Mouse (Mus musculus) neutrophil, adult 5-6 weeks (primary cell): Measurements from ENCODE around the gene 1500011B03Rik. TPM values are rescaled to one million over a fixed set of nuclear protein-coding genes. Genes with fewer than 3 reads are reported as not detected.
"Not testable (repeated sequence)": the region's sequence is repeated elsewhere in the genome, so short reads cannot be mapped to it uniquely, and the experiment has no call there.

Experiments used
- ATAC-seq: fragments of 151-379, 151-347 bp; 2 replicates; pipeline ENCODE4 v1.8.0; 2017; ENCODE audit warnings: mild to moderate bottlenecking, moderate TSS enrichment; ENCODE audit not compliant: insufficient number of reproducible peaks, poor library complexity, low FRiP score, severe bottlenecking; ENCODE audit errors: extremely low read depth
- total RNA-seq: library from RNA; stranded (forward); fragments of 200-1000 nt; gene quantifications from 2 replicates; pipeline ENCODE4 v1.2.3, GENCODE M21; 2017

1500011B03Rik gene
- total RNA-seq: 29.0 and 41.8 TPM in 2 replicates

- peak; percentile 47 for ATAC-seq
These were observed at the start of gene 1500011B03Rik for GRCm38 (mm10) chr5:114822796-114823688. 1500011B03Rik (minus strand) TSS chr5:114823468.

GRCm38 (mm10) chr5:114865279-114865678 lies 42.0 kb upstream of the 1500011B03Rik start:
- no peak for ATAC-seq

- ATAC-seq: peak; percentile 86
These were observed 41.5 kb upstream of the 1500011B03Rik start for GRCm38 (mm10) chr5:114864813-114865212.

- ATAC-seq: no peak
These were observed 38.5 kb upstream of the 1500011B03Rik start for GRCm38 (mm10) chr5:114861730-114862129.

GRCm38 (mm10) chr5:114859253-114859652 lies 36.0 kb upstream of the 1500011B03Rik start:
- peak; percentile 76 for ATAC-seq

GRCm38 (mm10) chr5:114858582-114858981 lies 35.3 kb upstream of the 1500011B03Rik start, which contains the start of gene Gm9936:
Gm9936 (minus strand) TSS chr5:114858682.
- no peak for ATAC-seq

- not testable (repeated sequence) for ATAC-seq
These were observed 30.1 kb upstream of the 1500011B03Rik start, which contains the start of gene 4930519G04Rik for GRCm38 (mm10) chr5:114853364-114853763. 4930519G04Rik (plus strand) TSS chr5:114853664.

- no peak for ATAC-seq
These were observed 28.4 kb upstream of the 1500011B03Rik start for GRCm38 (mm10) chr5:114851565-114852236.

GRCm38 (mm10) chr5:114844371-114844770 lies 21.1 kb upstream of the 1500011B03Rik start:
- ATAC-seq: not testable (repeated sequence)

GRCm38 (mm10) chr5:114842674-114843073 lies 19.4 kb upstream of the 1500011B03Rik start:
- ATAC-seq: no peak

GRCm38 (mm10) chr5:114842155-114842554 lies 18.9 kb upstream of the 1500011B03Rik start:
- not testable (repeated sequence) for ATAC-seq

- not testable (repeated sequence) for ATAC-seq
These were observed 17.2 kb upstream of the 1500011B03Rik start for GRCm38 (mm10) chr5:114840481-114840880.

- ATAC-seq: no peak
These were observed 13.6 kb upstream of the 1500011B03Rik start for GRCm38 (mm10) chr5:114836886-114837285.

GRCm38 (mm10) chr5:114829740-114830139 lies 6.5 kb upstream of the 1500011B03Rik start:
- no peak for ATAC-seq

- no peak for ATAC-seq
These were observed 4.2 kb upstream of the 1500011B03Rik start for GRCm38 (mm10) chr5:114827427-114827826.

- ATAC-seq: peak; percentile 75
These were observed 2.9 kb upstream of the 1500011B03Rik start for GRCm38 (mm10) chr5:114825978-114826691.

- peak; percentile 72 for ATAC-seq
These were observed 929 bp upstream of the 1500011B03Rik start for GRCm38 (mm10) chr5:114824197-114824596.

- no peak for ATAC-seq
These were observed 5.1 kb downstream of the 1500011B03Rik start for GRCm38 (mm10) chr5:114818124-114818523.

GRCm38 (mm10) chr5:114816599-114816998 lies 6.7 kb downstream of the 1500011B03Rik start:
- ATAC-seq: no peak
